27 mouse cellular contexts compared by ENCODE assay signal in the genomic region with DNA sequence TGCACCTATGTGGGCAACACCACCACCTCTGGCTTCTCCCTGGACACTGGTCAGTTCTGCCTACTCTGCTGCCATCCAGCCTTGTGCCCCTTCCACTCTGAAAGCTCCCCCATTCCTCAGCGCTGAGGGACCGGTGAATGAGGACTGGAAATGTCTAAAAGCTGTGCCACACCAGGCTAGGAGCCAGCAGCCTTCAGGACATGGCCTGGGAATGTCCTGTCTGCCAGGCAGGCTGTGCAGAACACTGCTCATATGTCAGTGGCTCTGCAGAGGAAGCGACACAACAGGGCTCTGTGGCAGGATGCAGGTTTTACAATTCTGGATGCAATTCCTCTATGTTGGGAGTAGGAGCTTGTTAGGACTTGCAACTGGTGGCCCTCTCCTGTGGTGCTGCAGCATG. TPM values are rescaled to one million over a fixed set of nuclear protein-coding genes. Genes with fewer than 3 reads are reported as not detected.
A peak's percentile ranks its signal among the peaks of the same experiment; 100 is the strongest.
DNase-seq lines count a peak whose midpoint lies in the region; ATAC-seq and TF ChIP-seq lines count a peak whose summit lies in the region.
"Had no signal": no experiment of that assay in that cellular context is flagged by ENCODE, and none has a peak within 500 bp of the region (broad histone marks: within the 10 kb centered on the region; RNA-seq: fewer than 3 reads in every experiment).

No protein-coding gene starts in this region.

- no peak for TF ChIP-seq CTCF in forebrain, postnatal 0 days (IDR thresholded peaks at IDR 0.05; ENCODE audit: low read depth)

- H3K4me2 ChIP-seq in forebrain, postnatal 0 days (ENCODE audit: low read depth) = no peak overlapping the region
- no peak overlapping the region for H3K4me2 ChIP-seq in forebrain, embryonic 15.5 days (replicated peaks)
- H3K4me2 ChIP-seq in midbrain, embryonic 11.5 days = no peak overlapping the region
- H3K4me2 ChIP-seq in midbrain, embryonic 15.5 days = no peak overlapping the region
- H3K4me2 ChIP-seq: forebrain, embryonic 13.5 days; heart, embryonic 12.5 days; hindbrain, embryonic 15.5 days; intestine, embryonic 15.5 days; limb, embryonic 12.5 days; liver, embryonic 15.5 days; lung, embryonic 14.5 days; midbrain, embryonic 13.5 days; stomach, embryonic 15.5 days had no signal

- H3K4me3 ChIP-seq in forebrain, postnatal 0 days (ENCODE audit: low read depth, low read length) = no peak overlapping the region
- no peak overlapping the region for H3K4me3 ChIP-seq in forebrain, embryonic 15.5 days
- no peak overlapping the region for H3K4me3 ChIP-seq in midbrain, embryonic 11.5 days (ENCODE audit: low read depth, low read length)
- no peak overlapping the region for H3K4me3 ChIP-seq in midbrain, embryonic 15.5 days
- H3K4me3 ChIP-seq: forebrain, embryonic 13.5 days; heart, adult 2 months; heart, embryonic 12.5 days; hindbrain, embryonic 15.5 days; intestine, embryonic 15.5 days; limb, embryonic 12.5 days; liver, embryonic 15.5 days; midbrain, embryonic 13.5 days; stomach, embryonic 15.5 days had no signal

- H3K27ac ChIP-seq in forebrain, postnatal 0 days (ENCODE audit: low read depth, low read length) = no peak overlapping the region
- H3K27ac ChIP-seq in forebrain, embryonic 15.5 days (replicated peaks) = no peak overlapping the region
- H3K27ac ChIP-seq in midbrain, embryonic 11.5 days (ENCODE audit: low read depth, low read length) = no peak overlapping the region
- no peak overlapping the region for H3K27ac ChIP-seq in midbrain, embryonic 15.5 days
- H3K27ac ChIP-seq: forebrain, embryonic 13.5 days; heart, adult 2 months; hindbrain, embryonic 15.5 days; intestine, embryonic 15.5 days; limb, embryonic 12.5 days; liver, embryonic 15.5 days; midbrain, embryonic 13.5 days; stomach, embryonic 15.5 days had no signal

- H3K36me3 ChIP-seq in forebrain, postnatal 0 days (ENCODE audit: insufficient read depth) = peaks cover 54% of the 10 kb centered on the region
- H3K36me3 ChIP-seq in forebrain, embryonic 15.5 days = peaks cover 5% of the 10 kb centered on the region
- 0 out of 2 replicates have a peak, but pooled peaks cover 2% of the 10 kb centered on the region for H3K36me3 ChIP-seq in midbrain, embryonic 11.5 days (ENCODE audit: control insufficient read depth, insufficient read depth, low read length)
- H3K36me3 ChIP-seq in midbrain, embryonic 15.5 days (replicated peaks) = peaks cover 17% of the 10 kb centered on the region; the same call in 1 of the 2 replicates
- H3K36me3 ChIP-seq: liver, embryonic 15.5 days had no signal

- 0 out of 2 replicates have a peak, but pooled peaks have one; percentile 30 for ATAC-seq in forebrain, postnatal 0 days
- ATAC-seq in forebrain, embryonic 15.5 days (replicated peaks) = no peak
- no peak for ATAC-seq in midbrain, embryonic 11.5 days (ENCODE audit: low FRiP score)
- no peak for ATAC-seq in midbrain, embryonic 15.5 days (replicated peaks)
- ATAC-seq: forebrain, embryonic 13.5 days; intestine, embryonic 15.5 days; midbrain, embryonic 13.5 days; Patski had no signal

- H3K27me3 ChIP-seq in forebrain, postnatal 0 days (ENCODE audit: insufficient read depth, low read length) = no peaks in the 10 kb centered on the region
- no peaks in the 10 kb centered on the region for H3K27me3 ChIP-seq in forebrain, embryonic 15.5 days
- no peaks in the 10 kb centered on the region for H3K27me3 ChIP-seq in midbrain, embryonic 11.5 days (ENCODE audit: control insufficient read depth, insufficient read depth, low read length)
- no peaks in the 10 kb centered on the region for H3K27me3 ChIP-seq in midbrain, embryonic 15.5 days (replicated peaks)
- H3K27me3 ChIP-seq: forebrain, embryonic 13.5 days; heart, embryonic 12.5 days; hindbrain, embryonic 15.5 days; intestine, embryonic 15.5 days; limb, embryonic 12.5 days; midbrain, embryonic 13.5 days; Patski; stomach, embryonic 15.5 days had no signal

- no peak overlapping the region for H3K9ac ChIP-seq in forebrain, postnatal 0 days
- H3K9ac ChIP-seq in forebrain, embryonic 15.5 days (replicated peaks) = no peak overlapping the region
- no peak overlapping the region for H3K9ac ChIP-seq in midbrain, embryonic 11.5 days (ENCODE audit: low read length)
- H3K9ac ChIP-seq in midbrain, embryonic 15.5 days = no peak overlapping the region
- H3K9ac ChIP-seq: forebrain, embryonic 13.5 days; heart, embryonic 12.5 days; hindbrain, embryonic 15.5 days; intestine, embryonic 15.5 days; limb, embryonic 12.5 days; liver, embryonic 15.5 days; lung, embryonic 14.5 days; midbrain, embryonic 13.5 days; stomach, embryonic 15.5 days had no signal

- no peaks in the 10 kb centered on the region for H3K4me1 ChIP-seq in forebrain, postnatal 0 days (ENCODE audit: insufficient read depth)
- H3K4me1 ChIP-seq in forebrain, embryonic 15.5 days = no peaks in the 10 kb centered on the region
- no peaks in the 10 kb centered on the region for H3K4me1 ChIP-seq in midbrain, embryonic 11.5 days (ENCODE audit: control insufficient read depth, insufficient read depth, low read length)
- no peaks in the 10 kb centered on the region for H3K4me1 ChIP-seq in midbrain, embryonic 15.5 days
- H3K4me1 ChIP-seq: forebrain, embryonic 13.5 days; heart, embryonic 12.5 days; hindbrain, embryonic 15.5 days; intestine, embryonic 15.5 days; limb, embryonic 12.5 days; liver, embryonic 15.5 days; midbrain, embryonic 13.5 days; stomach, embryonic 15.5 days had no signal

- DNase-seq in forebrain, postnatal 0 days = no peak
- peak; percentile 56 for DNase-seq in midbrain, embryonic 11.5 days (ENCODE audit: low spot score, missing footprints)
- peak; percentile 73 for DNase-seq in cerebellum, adult 9-10 months
- DNase-seq in cerebellum, postnatal 36 days = peak; percentile 68 to 69
- DNase-seq in layer of hippocampus, postnatal 10 days (ENCODE audit: low spot score in 2 of 2) = no peak
- no peak for DNase-seq in T-cell, adult 2 months (ENCODE audit: low spot score)
- DNase-seq: adrenal gland, postnatal 25 days; gastrocnemius, postnatal 36 days; heart, adult 2 months; heart, postnatal 4 days; kidney, adult 2 months; kidney, postnatal 4 days; layer of hippocampus, postnatal 36 days; lung, embryonic 14.5 days; lung, postnatal 14 days; right cerebral cortex, postnatal 25 days had no signal

- WGBS in forebrain, postnatal 0 days = 84% methylated on average over 3 of the region's 3 CpGs
- WGBS in forebrain, embryonic 15.5 days = 88% methylated on average over 3 of the region's 3 CpGs
- 86% methylated on average over 3 of the region's 3 CpGs for WGBS in midbrain, embryonic 11.5 days
- 90% methylated on average over 3 of the region's 3 CpGs for WGBS in midbrain, embryonic 15.5 days

- no peaks in the 10 kb centered on the region for H3K9me3 ChIP-seq in forebrain, postnatal 0 days (ENCODE audit: low read length)
- no peaks in the 10 kb centered on the region for H3K9me3 ChIP-seq in forebrain, embryonic 15.5 days
- H3K9me3 ChIP-seq in midbrain, embryonic 11.5 days (ENCODE audit: control insufficient read depth, low read length) = no peaks in the 10 kb centered on the region
- no peaks in the 10 kb centered on the region for H3K9me3 ChIP-seq in midbrain, embryonic 15.5 days
- H3K9me3 ChIP-seq: forebrain, embryonic 13.5 days; heart, embryonic 12.5 days; hindbrain, embryonic 15.5 days; intestine, embryonic 15.5 days; limb, embryonic 12.5 days; liver, embryonic 15.5 days; midbrain, embryonic 13.5 days; stomach, embryonic 15.5 days had no signal

RNA-seq across cellular contexts. Expression of a gene that starts 10.5 kb away (rescaled TPM):
- total RNA-seq in forebrain, postnatal 0 days (2014; rRNA removed) = 371 and 376 TPM in 2 replicates
- polyA plus RNA-seq in forebrain, postnatal 0 days (2015; fragmentation: Nextera tagmentation; extraction: Ambion mirVana) = 89.6 and 118 TPM in 2 replicates
- 134 and 139 TPM in 2 replicates for polyA plus RNA-seq in forebrain, embryonic 15.5 days (2015; fragmentation: Nextera tagmentation; extraction: Ambion mirVana)
- 44.2 and 46.0 TPM in 2 replicates for polyA plus RNA-seq in midbrain, embryonic 11.5 days (2014; fragmentation: Nextera tagmentation; extraction: Ambion mirVana)
- polyA plus RNA-seq in midbrain, embryonic 15.5 days (2015; fragmentation: Nextera tagmentation; extraction: Ambion mirVana) = 176 and 189 TPM in 2 replicates
- 100 to 1,000 TPM; 269 to 278 TPM for total RNA-seq in layer of hippocampus, postnatal 10 days (2021)

Comparison
In these comparisons a context has a peak if more than half of its experiments do, and no peak if none do; other contexts are left out.
1. DNase-seq: peak in midbrain, embryonic 11.5 days (single experiment), cerebellum, adult 9-10 months (single experiment) and cerebellum, postnatal 36 days (2 of 2); none in forebrain, postnatal 0 days (single experiment), layer of hippocampus, postnatal 10 days (0 of 2) and T-cell, adult 2 months (single experiment).